Mouse (Mus musculus): ENCODE data around the gene Ndufaf4. TPM values are rescaled to one million over a fixed set of nuclear protein-coding genes. Genes with fewer than 3 reads are reported as not detected.

Gene Ndufaf4
- 112 TPM for polyA plus RNA-seq (2014; fragmentation: Illumina TruSeq; extraction: RNeasy Lipid Tissue Mini Kit (QIAGEN cat#74804); ENCODE audit: low replicate concordance)

GRCm38 (mm10) chr4:24897851-24898515 lies at the start of gene Ndufaf4:
TSS of gene Ndufaf4 (plus strand) at chr4:24898083.

GRCm38 (mm10) chr4:24850401-24851325 lies 47.2 kb upstream of the Ndufaf4 start, which contains the start of gene Klhl32:
TSS of gene Klhl32 (minus strand) at chr4:24851124.

Other genes starting within 250 kb of the Ndufaf4 start
- gene Klhl32, start 47.0 kb upstream of the Ndufaf4 start, polyA plus RNA-seq (2014; fragmentation: Illumina TruSeq; extraction: RNeasy Lipid Tissue Mini Kit (QIAGEN cat#74804); ENCODE audit: low replicate concordance) = 0.56 TPM
- gene Gpr63, start 68.3 kb downstream of the Ndufaf4 start, polyA plus RNA-seq (2014; fragmentation: Illumina TruSeq; extraction: RNeasy Lipid Tissue Mini Kit (QIAGEN cat#74804); ENCODE audit: low replicate concordance) = 0.52 TPM

All from small intestine, adult 10 weeks (tissue).